Mouse (Mus musculus): ENCODE data around the gene Tomm7.
A peak's percentile ranks its signal among the peaks of the same experiment; 100 is the strongest.
"Not testable (repeated sequence)": the region's sequence is repeated elsewhere in the genome, so short reads cannot be mapped to it uniquely, and the experiment has no call there.

Gene Tomm7

GRCm38 (mm10) chr5:23843674-23844530 is at the start of gene Tomm7:
Gene Tomm7 (minus strand): TSS chr5:23844161.
- peak; percentile 96 for DNase-seq

- DNase-seq, result no peak
These were observed 49.3 kb upstream of the Tomm7 start for GRCm38 (mm10) chr5:23893156-23893863.

- peak; percentile 48 for DNase-seq
These were observed 46.8 kb upstream of the Tomm7 start for GRCm38 (mm10) chr5:23890734-23891133.

- no peak for DNase-seq
These were observed 45.5 kb upstream of the Tomm7 start for GRCm38 (mm10) chr5:23889461-23889860.

- DNase-seq, result no peak
These were observed 43.1 kb upstream of the Tomm7 start for GRCm38 (mm10) chr5:23887111-23887510.

- DNase-seq, result no peak
These were observed 30.5 kb upstream of the Tomm7 start for GRCm38 (mm10) chr5:23874457-23874856.

GRCm38 (mm10) chr5:23872586-23872985 is 28.6 kb upstream of the Tomm7 start:
- no peak for DNase-seq

- DNase-seq, result not testable (repeated sequence)
These were observed 27.4 kb upstream of the Tomm7 start for GRCm38 (mm10) chr5:23871323-23871722.

- DNase-seq, result no peak
These were observed 22.0 kb upstream of the Tomm7 start for GRCm38 (mm10) chr5:23865941-23866340.

- no peak for DNase-seq
These were observed 20.3 kb upstream of the Tomm7 start for GRCm38 (mm10) chr5:23864054-23864965.

GRCm38 (mm10) chr5:23863166-23864053 is 19.4 kb upstream of the Tomm7 start:
- DNase-seq, result no peak

GRCm38 (mm10) chr5:23862291-23862690 is 18.3 kb upstream of the Tomm7 start:
- no peak for DNase-seq

- DNase-seq, result no peak
These were observed 17.8 kb upstream of the Tomm7 start for GRCm38 (mm10) chr5:23861721-23862120.

- no peak for DNase-seq
These were observed 15.9 kb upstream of the Tomm7 start for GRCm38 (mm10) chr5:23859896-23860295.

GRCm38 (mm10) chr5:23859087-23859718 is 15.2 kb upstream of the Tomm7 start:
- DNase-seq, result no peak

GRCm38 (mm10) chr5:23858643-23859042 is 14.7 kb upstream of the Tomm7 start:
- DNase-seq, result no peak

- DNase-seq, result no peak
These were observed 14.0 kb upstream of the Tomm7 start for GRCm38 (mm10) chr5:23858001-23858400.

GRCm38 (mm10) chr5:23857189-23857588 is 13.2 kb upstream of the Tomm7 start:
- DNase-seq, result no peak

GRCm38 (mm10) chr5:23856164-23856563 is 12.2 kb upstream of the Tomm7 start:
- DNase-seq, result no peak

- DNase-seq, result no peak
These were observed 11.5 kb upstream of the Tomm7 start for GRCm38 (mm10) chr5:23855484-23855883.

- DNase-seq, result peak; percentile 31
These were observed 9.0 kb upstream of the Tomm7 start for GRCm38 (mm10) chr5:23852916-23853315.
